Mouse (Mus musculus) E14TG2a.4 (cell line): ENCODE results near the gene Mob3c.

Source experiments
- CTCF ChIP-seq: conservative IDR thresholded peaks from 2 replicates; pipeline ENCODE4 v1.5.1; 2014; ENCODE audit warnings: low read length
- NANOG ChIP-seq: IDR thresholded peaks from 2 replicates; pipeline ENCODE4 v1.6.1; 2014; ENCODE audit warnings: borderline replicate concordance, low read length, mixed read lengths

DNA sequence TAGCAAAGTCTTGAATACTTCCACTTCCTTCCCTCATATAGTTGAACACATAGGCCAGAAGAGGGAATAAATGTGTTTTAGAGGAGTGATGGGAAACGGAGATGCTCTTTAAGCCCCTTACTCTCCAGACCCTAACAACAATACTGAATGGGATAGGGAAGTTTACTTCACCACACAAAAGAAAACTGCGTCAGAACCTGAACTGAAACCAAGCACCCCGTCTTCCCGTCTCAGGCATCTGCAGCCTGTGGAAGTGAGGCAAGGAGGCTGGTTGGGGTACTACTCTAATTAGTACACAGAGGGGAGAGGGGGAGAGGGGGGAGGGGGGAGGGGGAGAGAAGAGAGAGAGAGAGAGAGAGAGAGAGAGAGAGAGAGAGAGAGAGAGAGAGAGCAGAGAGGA lies 10.3 kb downstream of the Mob3c start:
- TF ChIP-seq CTCF (no peak), NANOG (no peak)
